Mouse (Mus musculus): ENCODE data around the gene Glb1.
A peak's percentile ranks its signal among the peaks of the same experiment; 100 is the strongest.
"Not testable (repeated sequence)": the region's sequence is repeated elsewhere in the genome, so short reads cannot be mapped to it uniquely, and the experiment has no call there.

Gene Glb1

DNA sequence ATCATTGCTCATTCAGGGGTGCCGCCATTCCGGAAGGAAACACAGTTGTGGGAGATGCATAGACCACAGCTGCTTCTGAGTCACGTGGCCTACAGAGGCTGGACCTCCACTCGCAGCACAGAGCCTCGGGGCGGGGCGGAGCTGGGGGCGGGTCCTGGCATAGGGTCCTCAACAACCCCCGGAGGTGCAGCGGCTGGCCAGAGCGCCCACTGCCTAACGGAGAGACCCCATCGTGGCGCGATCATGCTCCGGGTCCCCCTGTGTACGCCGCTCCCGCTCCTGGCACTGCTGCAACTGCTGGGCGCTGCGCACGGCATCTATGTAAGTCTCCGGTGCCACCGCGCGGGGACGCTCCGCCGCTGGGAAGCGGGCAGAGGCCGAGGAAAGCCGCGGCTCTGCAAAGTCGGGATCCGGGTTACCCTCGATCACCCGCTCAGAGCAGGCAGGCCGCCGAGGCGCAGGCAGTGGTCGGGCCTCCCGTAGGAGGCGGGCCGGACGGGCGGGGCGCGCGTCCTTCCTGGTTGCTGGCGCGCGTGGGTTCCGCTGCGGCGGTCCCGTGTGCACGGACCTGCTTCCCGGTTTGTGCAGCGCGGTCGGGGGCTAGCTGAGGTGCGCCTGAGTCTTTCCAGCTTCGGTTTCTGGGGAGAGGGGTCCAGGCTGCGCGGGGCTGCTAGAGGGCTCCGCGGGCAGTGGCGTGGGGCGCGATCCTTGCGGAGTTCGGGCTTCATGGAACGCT, at the start of gene Glb1, which contains the start of gene Tmppe:
TSS of gene Glb1 (plus strand) at position 128 of the 736 bp plus-strand sequence.
TSS of gene Tmppe (plus strand) at position 157 of the 736 bp plus-strand sequence.
- peak; percentile 76 for DNase-seq (ENCODE audit: low read depth)

DNA sequence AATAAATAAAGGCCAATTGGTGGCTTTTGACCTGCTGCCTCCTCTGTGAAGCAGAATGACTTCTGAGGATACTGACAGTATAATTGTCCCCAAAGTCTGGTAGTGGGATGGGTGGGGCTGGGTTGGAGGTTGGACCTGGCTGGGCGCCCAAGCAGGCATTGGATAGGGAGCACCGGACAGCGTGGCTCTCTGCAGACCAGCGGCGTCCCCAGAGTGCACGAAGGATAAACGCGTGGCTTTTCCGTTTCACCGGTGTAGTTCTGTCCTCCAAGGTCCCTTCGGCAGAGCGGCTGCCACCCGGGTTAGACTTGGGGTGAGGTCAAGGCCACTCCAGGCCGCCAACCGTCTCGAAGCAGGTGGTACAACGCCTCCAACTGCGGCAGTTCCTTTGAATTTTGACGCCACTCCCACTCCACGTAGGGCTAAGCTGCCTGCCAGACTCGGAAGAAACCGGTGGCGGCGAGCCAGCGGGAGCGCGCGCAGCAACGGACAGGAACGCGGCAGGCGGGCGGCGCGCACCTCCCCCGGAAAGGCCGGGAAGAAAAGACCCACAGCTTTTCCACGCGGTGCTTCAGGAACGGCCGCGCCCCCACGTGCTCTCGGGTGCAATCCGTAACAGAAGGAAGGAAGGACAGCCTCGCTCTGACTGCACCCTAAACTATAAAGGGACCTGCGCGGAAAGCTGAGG, 32.9 kb upstream of the Glb1 start:
- DNase-seq (ENCODE audit: low read depth), result peak; percentile 55

DNA sequence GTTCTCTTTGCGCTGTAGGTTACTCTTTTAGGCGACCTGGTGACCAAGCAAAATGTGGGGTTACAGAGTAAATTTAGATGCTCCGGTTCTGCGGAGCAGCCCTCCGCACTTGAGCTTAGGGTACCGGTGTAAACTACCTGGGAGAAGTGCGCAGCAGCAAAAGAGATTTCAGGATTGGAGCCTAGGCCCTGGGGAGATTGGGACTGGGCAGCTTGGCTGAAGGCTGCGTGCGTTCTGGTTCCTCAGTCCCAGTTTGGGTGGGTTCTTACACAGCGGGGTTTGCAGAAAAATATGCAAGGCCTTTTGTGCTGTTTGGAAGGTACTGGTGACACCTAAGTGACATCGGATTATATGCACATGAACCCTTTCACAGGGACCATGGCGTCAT, 32.4 kb upstream of the Glb1 start:
- DNase-seq (ENCODE audit: low read depth), result no peak

DNA sequence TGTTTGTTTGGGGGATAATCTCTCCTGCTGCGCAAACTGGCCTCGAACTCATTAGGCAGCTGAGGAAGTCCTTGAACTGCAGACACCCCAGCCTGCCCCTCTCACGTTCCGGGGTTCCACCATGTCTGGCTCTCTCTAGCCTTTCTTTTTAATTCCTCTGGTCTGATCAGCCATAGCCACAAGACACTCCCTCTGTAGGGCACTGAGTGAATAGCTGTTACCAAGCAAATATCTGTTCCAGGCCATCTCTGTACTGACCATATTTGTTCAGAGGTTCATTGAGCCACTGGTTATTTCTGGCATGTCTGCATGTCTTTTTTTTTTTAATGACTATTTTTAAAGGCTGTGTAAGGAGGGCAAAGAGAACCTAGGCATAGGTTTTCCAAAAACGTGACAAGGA, 31.5 kb upstream of the Glb1 start:
- DNase-seq (ENCODE audit: low read depth), result not testable (repeated sequence)

DNA sequence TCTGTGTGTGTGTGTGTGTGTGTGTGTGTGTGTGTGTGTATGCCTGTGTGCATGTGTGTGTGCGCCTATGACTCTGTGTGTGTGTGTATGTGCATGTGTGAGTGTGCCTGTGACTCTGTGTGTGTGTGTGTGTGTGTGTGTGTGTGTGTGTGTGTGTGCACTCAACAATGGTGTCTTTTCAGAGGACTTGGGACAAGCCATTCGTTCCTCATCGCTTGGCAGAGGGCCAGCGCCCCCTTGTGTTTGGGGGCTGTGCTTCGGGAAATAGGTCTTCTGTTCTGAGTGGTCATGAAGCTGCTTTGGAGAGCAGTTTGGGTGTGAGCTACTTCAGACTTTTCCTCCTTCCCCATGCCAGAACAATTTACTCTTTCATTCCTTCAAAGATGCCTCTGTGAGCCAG, 29.2 kb upstream of the Glb1 start:
- DNase-seq (ENCODE audit: low read depth), result not testable (repeated sequence)

DNA sequence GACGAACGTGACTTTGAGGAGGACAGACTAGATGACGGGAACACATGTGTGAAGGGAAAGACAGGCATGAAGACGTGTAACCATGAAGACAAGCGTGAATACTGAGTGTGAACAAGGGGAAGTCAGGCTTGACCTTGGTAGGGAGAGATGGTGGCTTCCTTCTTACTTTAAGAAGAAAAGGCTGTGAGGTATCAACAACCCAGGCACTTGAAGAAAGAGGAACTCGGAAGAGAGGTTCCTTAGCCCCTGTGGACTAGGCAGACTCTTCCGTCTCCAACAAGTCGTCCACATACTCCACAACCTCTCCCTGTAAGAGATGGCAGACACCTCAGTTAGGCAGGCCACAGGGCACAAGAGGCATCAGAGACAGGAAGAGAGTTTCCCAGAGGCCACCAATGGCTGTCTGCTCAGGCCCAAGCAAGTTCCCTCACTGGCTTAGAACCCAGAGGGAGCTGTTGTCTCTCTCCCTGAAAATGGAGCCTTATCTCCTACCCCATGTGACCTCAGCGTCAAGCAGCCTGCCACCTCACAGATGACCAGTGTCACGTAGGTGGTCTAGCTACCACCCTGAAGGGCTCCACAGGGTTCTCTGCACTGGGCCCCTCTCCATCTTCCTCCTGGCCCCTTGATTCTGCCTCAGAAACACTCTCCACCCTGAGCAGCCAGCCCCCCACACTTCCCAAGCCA, 25.5 kb upstream of the Glb1 start:
- no peak for DNase-seq (ENCODE audit: low read depth)

DNA sequence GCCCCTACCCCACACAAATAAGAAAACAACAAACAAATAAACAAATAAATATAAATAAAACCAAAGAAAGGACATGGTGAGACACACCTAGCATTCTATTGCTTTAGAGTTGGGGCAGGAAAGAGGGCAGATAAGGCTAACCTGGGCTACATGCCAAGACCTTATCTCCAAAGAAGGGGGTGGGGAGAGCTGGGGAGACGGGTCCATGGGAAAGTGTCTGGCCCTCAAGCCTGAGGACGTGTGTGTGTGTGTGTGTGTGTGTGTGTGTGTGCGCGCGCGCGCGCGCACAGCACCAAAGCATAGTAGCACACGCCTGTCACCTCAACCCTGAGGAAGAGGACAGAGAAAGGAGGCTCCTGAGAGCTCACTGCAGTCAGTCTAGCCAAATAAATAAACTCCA, 23.7 kb upstream of the Glb1 start:
- no peak for DNase-seq (ENCODE audit: low read depth)

DNA sequence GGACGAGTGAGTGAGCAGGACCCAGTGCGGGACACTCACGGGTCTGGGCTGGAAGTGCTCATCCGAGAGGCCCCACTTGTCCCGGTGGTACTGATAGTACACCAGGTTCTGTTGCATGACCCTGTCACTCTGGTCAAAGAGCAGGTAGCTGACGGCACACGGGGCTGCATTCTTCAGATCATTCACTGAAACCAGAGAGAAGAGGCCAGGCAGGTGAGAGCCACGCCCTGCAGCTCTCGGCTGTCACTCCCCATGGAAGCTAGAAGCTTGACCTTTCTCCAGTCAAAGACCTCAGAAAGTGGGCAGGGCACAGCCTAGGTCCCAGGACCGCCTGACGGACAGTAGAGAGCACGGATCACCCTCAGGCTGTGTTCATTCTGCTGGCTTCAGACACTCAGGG, 21.0 kb upstream of the Glb1 start:
- DNase-seq (ENCODE audit: low read depth), result no peak

DNA sequence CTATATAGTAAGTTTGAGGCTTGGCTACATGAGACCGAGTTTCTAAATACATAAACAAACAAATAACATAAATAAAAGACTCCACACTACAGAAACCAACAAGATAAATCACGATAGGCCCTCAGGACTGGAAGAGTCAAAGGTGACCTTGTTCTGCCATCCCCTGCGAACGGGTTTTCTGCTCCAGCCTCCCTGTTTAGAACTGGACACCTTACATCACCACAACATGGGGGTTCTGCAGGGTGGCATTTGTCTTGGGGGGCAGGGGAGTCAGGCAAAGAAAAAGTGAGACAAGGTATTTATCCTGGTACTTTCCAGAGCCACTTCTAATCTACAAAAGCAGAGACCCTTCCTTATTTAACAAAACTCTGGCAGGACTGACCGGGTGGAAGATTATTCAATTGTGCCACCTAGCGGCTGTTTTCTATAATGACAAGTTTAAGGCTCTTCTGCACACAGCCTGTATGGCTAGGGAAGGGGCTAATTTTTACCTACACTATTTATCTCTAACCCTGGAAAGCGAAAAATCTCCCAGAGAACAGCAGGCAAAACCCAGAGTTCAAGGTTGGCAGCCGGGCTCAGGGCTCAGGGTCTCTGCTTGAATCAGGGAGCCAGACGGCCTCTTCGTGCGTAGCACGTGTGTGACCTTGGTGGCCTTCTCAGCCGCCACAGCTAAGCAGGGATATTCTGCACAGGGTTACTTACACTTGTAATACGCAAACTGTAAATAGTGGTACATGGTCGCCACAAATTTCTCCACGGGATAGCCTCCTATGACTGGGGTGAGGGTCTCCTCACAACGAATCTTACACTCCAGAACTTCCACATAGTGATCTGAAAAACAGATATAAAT, 19.8 kb upstream of the Glb1 start:
- no peak for DNase-seq (ENCODE audit: low read depth)

DNA sequence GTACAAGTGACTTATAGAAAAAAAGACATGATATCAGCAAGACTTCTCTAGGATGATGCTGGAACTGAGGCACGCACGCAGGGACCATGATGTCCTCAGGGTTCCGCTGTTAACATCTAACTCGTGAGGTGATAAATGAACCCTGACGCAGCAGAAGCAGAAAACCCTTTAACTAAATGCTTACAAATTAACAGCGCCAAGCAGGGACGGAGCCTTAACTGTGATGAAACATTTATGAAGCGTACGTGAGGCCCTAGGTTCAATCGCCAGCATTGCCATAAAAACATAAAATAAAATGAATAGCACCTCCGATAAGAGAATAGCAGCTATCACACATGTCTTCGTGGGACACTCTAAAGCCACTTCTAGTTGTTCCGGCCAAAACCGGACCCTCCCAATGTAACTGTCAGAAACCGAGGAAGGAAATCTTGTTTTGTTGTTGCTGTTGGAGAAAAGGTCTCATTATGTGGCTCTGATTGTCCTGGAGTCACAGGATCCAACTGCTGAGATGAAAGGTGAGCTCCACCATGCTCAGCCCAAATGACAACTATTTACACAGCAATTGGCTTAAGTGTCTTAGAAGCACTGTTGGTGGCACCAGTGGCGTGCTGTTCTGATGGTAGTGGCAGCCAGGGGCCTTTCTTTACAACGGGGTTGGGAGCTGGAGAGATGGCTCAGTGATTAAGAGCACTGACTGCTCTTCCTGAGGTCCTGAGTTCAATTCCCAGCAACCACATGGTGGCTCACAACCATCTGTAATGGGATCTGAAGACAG, 17.8 kb upstream of the Glb1 start:
- DNase-seq (ENCODE audit: low read depth), result no peak

DNA sequence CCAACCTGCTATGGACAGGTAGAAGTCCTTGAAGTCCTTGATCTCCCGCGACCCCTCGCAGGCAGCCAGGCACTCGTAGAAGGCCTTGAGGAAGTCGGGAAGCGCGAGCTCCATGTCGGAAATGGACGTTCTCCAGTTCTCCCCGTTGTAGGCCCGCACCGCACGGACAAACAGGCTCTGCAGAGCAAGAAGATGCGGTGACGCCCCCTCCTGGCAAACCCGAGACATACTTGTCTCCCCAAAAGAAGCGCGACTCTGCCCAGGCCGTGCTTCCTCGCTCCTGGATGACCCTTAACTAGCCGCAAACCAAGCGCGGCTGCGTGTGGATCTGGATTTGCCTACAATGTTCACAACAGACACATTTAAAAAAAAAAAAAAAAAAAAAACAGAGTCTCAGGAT, 16.2 kb upstream of the Glb1 start:
- no peak for DNase-seq (ENCODE audit: low read depth)

DNA sequence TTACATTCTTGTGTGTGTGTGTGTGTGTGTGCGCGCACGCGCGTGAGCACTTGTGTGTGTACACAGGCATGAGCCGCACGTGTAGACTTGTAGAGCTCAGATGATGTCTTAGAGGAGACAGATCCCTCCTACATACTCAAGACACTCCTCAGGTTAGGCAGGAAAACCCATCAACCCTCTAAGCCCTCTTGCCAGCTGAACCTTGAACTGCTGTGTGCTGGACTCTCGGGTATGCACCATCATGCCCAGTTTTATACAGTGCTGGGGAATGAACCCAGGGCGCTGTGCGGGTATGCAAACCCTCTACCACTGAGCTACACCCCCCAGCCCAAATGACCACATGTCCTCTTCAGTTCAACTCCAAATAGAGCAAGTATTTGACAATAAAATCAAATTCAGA, 15.7 kb upstream of the Glb1 start:
- DNase-seq (ENCODE audit: low read depth), result no peak

DNA sequence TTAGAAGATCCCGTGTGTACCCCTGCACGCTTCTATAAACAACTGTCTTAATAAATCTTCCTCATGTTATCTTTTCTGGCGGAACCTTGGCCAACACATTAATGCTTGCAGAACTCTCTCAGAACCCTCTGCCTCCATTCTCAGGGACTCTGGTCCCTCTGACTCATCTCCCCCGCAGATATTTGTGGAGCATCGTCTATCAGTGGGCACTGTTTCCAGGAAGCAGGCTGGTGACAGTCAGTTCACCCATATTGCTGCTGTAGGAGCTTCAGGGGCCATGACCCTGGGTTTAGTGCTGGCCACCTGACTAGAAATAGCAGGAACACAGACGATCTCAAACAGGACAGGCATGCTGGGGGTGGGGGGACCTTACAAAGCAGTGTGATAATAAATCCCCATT, 13.8 kb upstream of the Glb1 start:
- DNase-seq (ENCODE audit: low read depth), result no peak

DNA sequence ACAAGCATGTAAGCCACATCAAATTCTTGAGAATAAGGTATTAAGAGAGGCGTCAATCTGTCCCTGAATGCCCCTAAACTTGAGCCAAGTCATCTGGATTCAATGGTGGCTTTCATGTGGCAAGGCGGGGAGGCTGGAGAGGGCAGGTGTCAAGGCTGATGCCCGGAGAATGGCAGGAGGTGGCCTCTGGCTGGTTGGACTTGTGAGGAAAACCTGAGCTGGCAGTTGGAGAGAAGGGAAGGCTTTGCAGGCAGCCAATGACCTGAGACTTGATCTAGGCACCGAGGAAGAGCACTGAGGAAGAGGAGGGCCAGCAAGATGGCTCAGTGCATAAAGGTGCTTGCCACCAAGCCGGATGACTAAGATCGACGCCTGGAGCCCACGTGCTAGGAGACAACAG, 12.6 kb upstream of the Glb1 start:
- no peak for DNase-seq (ENCODE audit: low read depth)

DNA sequence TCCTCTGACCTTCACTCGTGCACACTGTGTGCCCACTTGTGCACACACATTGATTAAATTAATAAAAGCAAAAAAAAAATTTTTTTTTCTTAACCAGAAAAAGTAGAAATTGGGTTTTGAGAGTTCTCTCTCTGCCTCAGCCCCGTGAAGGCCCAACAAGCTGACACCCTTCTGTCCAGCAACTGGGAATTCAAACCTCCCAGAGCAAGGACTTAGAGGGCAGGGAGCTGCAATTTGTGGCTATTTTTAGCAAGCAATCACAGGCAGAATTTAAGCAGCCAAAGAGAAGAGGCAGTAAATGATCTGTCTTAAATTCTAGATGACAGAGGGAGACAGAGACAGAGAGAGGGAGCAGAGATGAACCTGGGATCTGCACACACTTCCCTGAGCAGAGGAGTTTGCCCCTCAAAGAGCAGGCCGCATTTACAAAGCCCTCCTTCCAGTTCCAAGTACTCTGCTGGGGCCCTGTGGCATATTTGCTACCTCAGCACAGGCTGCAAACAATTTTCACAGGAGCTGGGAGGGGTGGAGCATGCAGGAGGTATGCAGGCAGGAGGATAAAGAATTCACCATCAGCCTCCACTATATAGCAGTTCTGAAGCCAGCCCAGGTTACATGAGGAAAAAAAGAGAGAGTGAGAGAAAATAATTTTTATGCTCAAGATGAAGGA, 12.0 kb upstream of the Glb1 start:
- no peak for DNase-seq (ENCODE audit: low read depth)

DNA sequence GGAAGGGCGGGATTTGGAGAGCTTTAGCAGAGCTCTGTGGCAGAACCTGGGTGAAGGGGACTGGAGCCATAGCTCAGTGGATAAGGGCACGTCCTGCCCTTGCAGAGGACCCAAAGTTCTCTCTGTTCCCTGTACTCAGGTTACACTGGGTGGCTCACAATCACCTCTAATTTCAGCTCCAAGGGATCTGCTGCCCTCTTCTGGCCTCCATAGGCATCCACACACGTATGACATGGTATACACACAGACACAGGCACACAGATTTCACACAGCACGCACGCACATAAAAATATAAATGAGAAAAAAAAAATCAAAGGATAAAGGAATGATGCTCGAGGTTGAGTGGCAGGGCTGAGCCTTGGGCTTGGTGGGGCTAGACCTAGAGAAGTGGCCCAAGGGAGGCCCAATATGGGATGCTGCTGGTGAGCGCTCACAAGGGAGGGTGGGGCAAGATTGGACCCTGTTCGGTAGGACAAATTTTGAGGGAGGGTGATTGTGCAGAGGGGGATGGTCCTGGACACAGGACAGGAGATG, 11.4 kb upstream of the Glb1 start:
- DNase-seq (ENCODE audit: low read depth), result no peak

DNA sequence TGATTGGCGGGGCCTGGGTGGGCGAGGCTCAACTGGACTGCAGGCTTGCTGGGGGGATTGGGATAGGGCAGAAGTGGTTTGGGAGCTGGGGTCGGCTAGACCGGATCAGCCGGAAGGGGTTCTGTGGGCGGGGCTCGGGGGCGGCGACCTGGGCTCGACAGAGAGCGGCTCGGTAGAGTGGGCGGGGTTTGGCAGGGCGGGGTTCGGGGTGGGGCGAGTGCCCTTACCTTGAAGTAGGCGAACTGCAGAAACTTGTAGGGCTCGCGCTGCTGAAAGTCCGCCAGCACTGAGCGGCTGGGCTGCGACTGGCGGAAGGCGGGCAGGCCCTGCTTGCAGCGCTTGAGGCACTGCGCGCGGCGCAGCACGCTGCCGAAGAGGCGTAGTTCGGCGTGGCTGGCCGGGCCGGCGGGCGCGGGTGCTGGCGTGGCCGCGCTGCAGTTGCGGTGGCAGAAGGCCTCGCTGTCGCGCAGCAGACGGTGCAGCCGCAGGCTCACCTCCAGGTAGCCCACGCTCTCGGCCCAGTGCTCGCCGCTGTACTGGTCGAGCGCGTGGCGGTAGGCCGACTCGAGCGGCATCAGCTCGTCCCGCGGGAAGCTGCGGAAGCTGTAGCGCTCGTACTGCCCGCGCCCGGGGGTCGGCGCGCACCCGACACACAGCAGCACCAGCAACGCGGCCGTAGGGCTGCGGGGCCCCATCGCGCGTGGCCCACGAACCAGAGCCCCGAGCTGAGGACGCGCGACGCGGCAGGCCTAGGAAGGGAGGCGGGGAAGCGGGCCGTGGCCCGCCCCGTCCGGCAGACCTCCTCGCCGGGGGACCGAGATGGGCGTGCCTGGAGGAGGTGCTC, 10.7 kb upstream of the Glb1 start, which contains the start of gene Crtap:
TSS of gene Crtap (minus strand) at position 771 of the 844 bp plus-strand sequence.
- DNase-seq (ENCODE audit: low read depth), result no peak

DNA sequence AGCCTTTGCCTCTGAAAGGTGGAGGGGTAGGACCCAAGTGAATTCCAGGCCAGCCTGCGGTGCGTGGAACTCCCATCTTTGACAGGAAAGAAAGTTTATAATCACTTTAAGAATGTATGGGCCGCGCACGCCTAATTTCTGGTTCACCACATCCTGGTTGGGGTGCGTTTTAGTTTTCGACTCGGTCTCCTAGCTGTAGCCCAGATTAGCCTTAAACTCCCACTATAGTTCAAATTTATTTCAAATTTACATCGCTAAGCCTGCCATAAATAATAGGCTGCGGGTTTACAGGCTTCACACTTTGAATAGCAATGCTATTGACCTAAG, 10.2 kb upstream of the Glb1 start:
- no peak for DNase-seq (ENCODE audit: low read depth)

DNA sequence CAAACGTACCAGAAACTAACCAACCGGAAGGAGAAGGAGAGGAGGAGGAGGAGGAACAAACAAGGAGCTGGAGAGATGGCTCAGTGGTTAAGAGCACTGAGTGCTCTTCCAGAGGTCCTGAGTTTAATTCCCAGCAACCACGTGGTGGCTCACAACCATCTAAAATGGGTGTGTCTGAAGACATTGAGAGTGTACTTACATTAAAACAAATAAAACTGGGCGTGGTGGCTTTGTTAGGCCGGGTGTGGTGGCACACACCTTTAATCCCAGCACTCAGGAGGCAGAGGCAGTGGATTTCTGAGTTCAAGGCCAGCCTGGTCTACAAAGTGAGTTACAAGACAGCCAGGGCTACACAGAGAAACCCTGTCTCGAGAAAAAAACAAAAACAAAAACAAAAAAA, 6.7 kb upstream of the Glb1 start:
- DNase-seq (ENCODE audit: low read depth), result not testable (repeated sequence)

DNA sequence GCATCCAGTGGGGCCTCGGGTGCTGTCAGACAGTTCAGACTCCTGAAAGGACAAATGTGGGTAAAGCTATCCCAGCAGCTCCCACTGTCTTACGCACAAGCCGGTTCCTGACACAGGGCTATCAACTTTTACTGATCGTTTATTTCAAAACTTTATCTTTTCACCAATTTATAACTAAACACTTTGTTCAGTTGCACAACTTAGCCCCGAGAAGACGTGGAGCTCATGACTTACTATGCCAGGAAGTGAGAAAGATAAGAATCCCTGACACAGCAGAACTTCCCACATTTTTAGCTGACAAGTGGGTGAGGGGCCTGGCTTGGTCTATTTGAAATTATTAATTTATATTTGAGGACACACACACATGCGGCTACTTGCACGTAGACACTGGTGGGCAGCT, 6.2 kb upstream of the Glb1 start:
- no peak for DNase-seq (ENCODE audit: low read depth)
